Mouse (Mus musculus) hindbrain, embryonic 16.5 days (tissue): ENCODE measurements around the gene C330021F23Rik. TPM values are rescaled to one million over a fixed set of nuclear protein-coding genes. Genes with fewer than 3 reads are reported as not detected.

ENCODE experiments used
- ATAC-seq: fragments of 200-750 bp; cut with Nextera tagmentation; 2 replicates; pipeline ENCODE4 v1.8.0; 2017; ENCODE audit warnings: moderate TSS enrichment, moderate library complexity
- H3K27ac ChIP-seq: fragments of 300-500 bp; sonication (generic); 2 replicates; pipeline ENCODE4 v1.5.1; 2014; ENCODE audit warnings: low read depth, mild to moderate bottlenecking, control low read depth, low read length, moderate library complexity
- H3K27me3 ChIP-seq: fragments of 300-500 bp; sonication (generic); replicated peaks from 2 replicates; pipeline ENCODE4 v1.6.1; 2014; ENCODE audit warnings: low read length; ENCODE audit not compliant: control insufficient read depth, insufficient read depth
- H3K36me3 ChIP-seq: fragments of 300-500 bp; sonication (generic); 2 replicates; pipeline ENCODE4 v1.6.1; 2014; ENCODE audit warnings: mild to moderate bottlenecking, low read length, moderate library complexity, mixed read lengths; ENCODE audit not compliant: control insufficient read depth, insufficient read depth
- H3K4me1 ChIP-seq: fragments of 300-500 bp; sonication (generic); 2 replicates; pipeline ENCODE4 v1.6.1; 2014; ENCODE audit warnings: low read depth, low read length; ENCODE audit not compliant: control insufficient read depth, insufficient read depth
- H3K4me2 ChIP-seq: fragments of 300-500 bp; sonication (generic); 2 replicates; pipeline ENCODE4 v1.6.1; 2014; ENCODE audit warnings: mild to moderate bottlenecking, low read length, control low read depth, moderate library complexity
- H3K4me3 ChIP-seq: fragments of 300-500 bp; sonication (generic); 2 replicates; pipeline ENCODE4 v1.5.1; 2014; ENCODE audit warnings: mild to moderate bottlenecking, low read length, control low read depth, moderate library complexity
- H3K9ac ChIP-seq: fragments of 300-500 bp; sonication (generic); 2 replicates; pipeline ENCODE4 v1.6.1; 2014; ENCODE audit warnings: low read depth, mild to moderate bottlenecking, control low read depth, low read length, moderate library complexity
- H3K9me3 ChIP-seq: fragments of 300-500 bp; sonication (generic); 2 replicates; pipeline ENCODE4 v1.6.1; 2014; ENCODE audit warnings: mild to moderate bottlenecking, low read length, moderate library complexity; ENCODE audit not compliant: control insufficient read depth
- WGBS: fragments of 180-500 bp; shearing (Covaris S2); extraction: QIAGEN DNeasy Blood & Tissue Kit; methylation state at CpG from one replicate; pipeline ENCODE4 v1.1.7; 2014; 5-methylcytosine and 5-hydroxymethylcytosine counted together
- polyA plus RNA-seq: library from polyadenylated mRNA; unstranded; fragments of >200 nt; fragmentation: Nextera tagmentation; extraction: Ambion mirVana; gene quantifications from 2 replicates; pipeline ENCODE4 v1.2.1, GENCODE M21; 2015

C330021F23Rik gene
- polyA plus RNA-seq, 1 experiment from 2014 or later: 0.39 TPM

DNA sequence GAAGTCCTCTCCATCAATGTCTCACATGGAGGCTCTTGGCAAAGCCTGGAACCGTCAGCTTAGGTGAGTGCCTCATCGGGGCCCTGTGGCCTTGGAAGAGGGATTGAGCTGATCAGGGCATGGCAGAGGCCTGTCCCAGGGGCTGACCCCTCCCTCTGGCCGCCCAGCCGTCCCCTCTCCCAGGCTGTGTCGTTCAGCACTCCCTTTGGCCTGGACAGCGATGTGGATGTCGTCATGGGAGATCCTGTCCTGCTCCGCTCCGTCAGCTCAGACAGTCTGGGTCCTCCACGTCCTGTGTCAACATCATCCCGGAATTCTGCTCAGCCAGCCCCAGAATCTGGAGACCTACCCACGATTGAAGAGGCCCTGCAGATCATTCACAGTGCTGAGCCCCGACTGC is 35.6 kb downstream of the C330021F23Rik start:
- Histone ChIP-seq H3K36me3 (peaks cover 83% of the 10 kb centered on the region), H3K9me3 (no peaks in the 10 kb centered on the region), H3K27ac (no peak overlapping the region), H3K4me1 (no peaks in the 10 kb centered on the region), H3K27me3 (no peaks in the 10 kb centered on the region), H3K9ac (no peak overlapping the region), H3K4me2 (no peak overlapping the region), H3K4me3 (no peak overlapping the region)
- 85% methylated on average over 13 of the region's 13 CpGs for WGBS
- ATAC-seq: no peak

DNA sequence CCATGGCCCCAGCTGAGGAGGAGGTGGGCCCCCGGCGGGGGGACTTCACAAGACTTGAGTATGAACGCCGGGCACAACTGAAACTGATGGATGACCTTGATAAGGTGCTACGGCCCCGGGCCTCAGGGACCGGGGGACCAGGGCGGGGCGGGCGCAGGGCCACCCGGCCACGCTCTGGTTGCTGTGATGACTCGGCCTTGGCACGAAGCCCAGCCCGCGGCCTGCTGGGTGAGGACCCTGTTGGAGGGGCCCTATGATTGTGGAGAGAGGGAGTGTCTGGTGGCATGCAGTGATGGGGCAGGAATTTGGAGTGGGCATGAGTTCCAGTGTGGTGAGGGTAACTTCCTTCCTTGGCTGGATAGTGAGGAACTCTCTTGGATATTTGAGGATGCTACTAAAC is 38.8 kb downstream of the C330021F23Rik start:
- Histone ChIP-seq H3K4me1 (no peaks in the 10 kb centered on the region), H3K4me2 (no peak overlapping the region), H3K9ac (no peak overlapping the region), H3K9me3 (no peaks in the 10 kb centered on the region), H3K36me3 (peaks cover 77% of the 10 kb centered on the region), H3K27ac (no peak overlapping the region), H3K27me3 (no peaks in the 10 kb centered on the region), H3K4me3 (no peak overlapping the region)
- 81% methylated on average over 16 of the region's 16 CpGs for WGBS
- ATAC-seq: no peak

DNA sequence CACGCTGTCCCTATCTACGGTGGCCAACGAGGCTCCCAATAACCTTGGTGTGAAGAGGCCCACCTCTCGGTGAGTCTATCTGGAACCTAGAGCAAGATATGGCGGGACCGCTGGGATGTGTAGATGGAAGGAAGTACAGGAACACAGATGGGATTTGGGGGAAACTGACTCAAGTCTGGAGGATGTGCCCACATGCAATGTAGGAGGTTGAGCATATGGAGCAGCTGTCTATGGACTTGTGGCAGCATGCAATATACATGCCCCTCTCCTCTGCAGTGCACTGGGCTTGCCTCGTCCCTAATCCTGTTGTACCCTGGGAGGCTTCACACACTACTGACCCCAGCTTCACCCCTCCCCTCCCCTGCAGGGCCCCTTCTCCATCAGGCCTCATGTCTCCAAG is 40.0 kb downstream of the C330021F23Rik start:
- H3K4me2 ChIP-seq: no peak overlapping the region
- no peak for ATAC-seq
- no peaks in the 10 kb centered on the region for H3K27me3 ChIP-seq
- H3K9ac ChIP-seq: no peak overlapping the region
- H3K4me3 ChIP-seq: no peak overlapping the region
- no peaks in the 10 kb centered on the region for H3K9me3 ChIP-seq
- peaks cover 74% of the 10 kb centered on the region for H3K36me3 ChIP-seq
- no peaks in the 10 kb centered on the region for H3K4me1 ChIP-seq
- WGBS: 96% methylated on average over 7 of the region's 7 CpGs
- no peak overlapping the region for H3K27ac ChIP-seq

GRCm38 (mm10) chr8:3609046-3609815 is 41.4 kb downstream of the C330021F23Rik start:
- Histone ChIP-seq H3K9me3 (no peaks in the 10 kb centered on the region), H3K4me3 (no peak overlapping the region), H3K4me1 (no peaks in the 10 kb centered on the region), H3K36me3 (peaks cover 70% of the 10 kb centered on the region), H3K27ac (no peak overlapping the region; the same call in 1 of the 2 replicates), H3K9ac (no peak overlapping the region), H3K27me3 (no peaks in the 10 kb centered on the region), H3K4me2 (no peak overlapping the region)
- WGBS: 88% methylated on average over 12 of the region's 12 CpGs
- ATAC-seq: 0 out of 2 replicates have a peak, but pooled peaks have one; percentile 5

DNA sequence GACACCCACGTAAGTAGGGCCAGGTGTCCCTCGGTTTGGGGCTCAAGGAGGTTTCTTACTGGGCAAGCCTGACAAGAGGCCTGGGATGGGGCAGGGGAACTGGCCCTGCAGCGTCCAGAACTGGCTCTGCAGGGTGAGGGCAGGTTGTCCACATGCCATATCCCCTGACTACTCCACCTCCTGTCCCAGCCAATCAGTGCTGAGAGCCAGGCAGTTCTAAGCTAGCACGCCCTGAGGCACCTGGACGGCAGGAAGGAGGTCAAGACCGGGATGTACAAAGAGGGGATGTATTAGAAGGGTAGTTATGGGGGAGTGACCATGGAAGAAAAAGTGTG is 42.0 kb downstream of the C330021F23Rik start:
- no peaks in the 10 kb centered on the region for H3K27me3 ChIP-seq
- H3K36me3 ChIP-seq: peaks cover 70% of the 10 kb centered on the region
- no peak overlapping the region for H3K4me2 ChIP-seq
- H3K4me3 ChIP-seq: no peak overlapping the region
- no peaks in the 10 kb centered on the region for H3K9me3 ChIP-seq
- no peak overlapping the region for H3K27ac ChIP-seq
- no peaks in the 10 kb centered on the region for H3K4me1 ChIP-seq
- no peak overlapping the region for H3K9ac ChIP-seq
- WGBS: 91% methylated on average over 6 of the region's 6 CpGs
- 0 out of 2 replicates have a peak, but pooled peaks have one; percentile 5 for ATAC-seq

GRCm38 (mm10) chr8:3621199-3621970 is 53.6 kb downstream of the C330021F23Rik start, which contains the start of the genes Xab2 and Pet100:
Gene Xab2, minus strand, starts transcription at chr8:3621316.
Gene Pet100, plus strand, starts transcription at chr8:3621548.
- peak; percentile 97 for ATAC-seq
- H3K4me3 ChIP-seq: peak within 1 kb of the TSS; percentile 83
- no peak within 1 kb of the TSS for H3K27ac ChIP-seq
- H3K36me3 ChIP-seq: peaks cover 13% of the 10 kb centered on the region
- peaks cover 16% of the 10 kb centered on the region for H3K4me1 ChIP-seq
- H3K4me2 ChIP-seq: peak within 1 kb of the TSS; percentile 94
- H3K9ac ChIP-seq: peak within 1 kb of the TSS; percentile 79
- H3K27me3 ChIP-seq: no peaks in the 10 kb centered on the region
- H3K9me3 ChIP-seq: no peaks in the 10 kb centered on the region
- under 1% methylated on average over 37 of the region's 37 CpGs for WGBS

GRCm38 (mm10) chr8:3622119-3622518 is 54.3 kb downstream of the C330021F23Rik start:
- Histone ChIP-seq H3K9ac (peak overlapping the region; percentile 71), H3K4me3 (peak overlapping the region; percentile 83), H3K27me3 (no peaks in the 10 kb centered on the region), H3K4me1 (peaks cover 16% of the 10 kb centered on the region), H3K36me3 (peaks cover 10% of the 10 kb centered on the region), H3K9me3 (no peaks in the 10 kb centered on the region), H3K27ac (no peak overlapping the region), H3K4me2 (peak overlapping the region; percentile 83)
- 74% methylated on average over 8 of the region's 8 CpGs for WGBS
- ATAC-seq: no peak

DNA sequence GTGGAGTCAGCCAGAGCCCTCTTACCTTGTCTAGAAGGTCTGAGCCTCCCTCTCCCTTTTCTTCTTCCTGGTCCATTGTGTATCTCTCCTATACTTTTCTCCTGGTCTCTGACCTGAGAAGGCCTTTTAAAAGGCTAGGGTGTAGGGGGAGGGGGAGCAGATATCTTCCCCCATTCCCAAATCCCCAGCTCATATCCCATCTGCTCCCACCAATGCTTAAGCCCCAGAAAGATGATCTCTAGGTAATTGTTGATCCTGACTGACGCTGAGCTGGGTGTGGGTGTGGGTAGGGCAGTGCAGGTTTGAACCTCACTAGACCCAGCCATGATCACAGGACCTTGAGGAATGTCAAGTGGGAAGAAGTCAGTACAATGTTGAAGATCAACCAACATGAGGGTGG is 57.7 kb downstream of the C330021F23Rik start, which contains the start of gene Pcp2:
Pcp2 (minus strand) TSS at position 101 of the 400 bp plus-strand sequence.
- no peaks in the 10 kb centered on the region for H3K9me3 ChIP-seq
- no peak within 1 kb of the TSS for H3K4me2 ChIP-seq
- no peak within 1 kb of the TSS for H3K4me3 ChIP-seq
- H3K27me3 ChIP-seq: no peaks in the 10 kb centered on the region
- H3K4me1 ChIP-seq: peaks cover 9% of the 10 kb centered on the region
- WGBS: 62% methylated on average over 1 of the region's 1 CpGs
- H3K27ac ChIP-seq: no peak within 1 kb of the TSS
- ATAC-seq: no peak
- H3K36me3 ChIP-seq: no peaks in the 10 kb centered on the region; the same call in 1 of the 2 replicates
- no peak within 1 kb of the TSS for H3K9ac ChIP-seq

- no peak overlapping the region for H3K9ac ChIP-seq
- no peak for ATAC-seq
- WGBS: 71% methylated on average over 5 of the region's 5 CpGs
- H3K27ac ChIP-seq: no peak overlapping the region
- H3K4me1 ChIP-seq: peaks cover 14% of the 10 kb centered on the region
- H3K9me3 ChIP-seq: no peaks in the 10 kb centered on the region
- no peak overlapping the region for H3K4me2 ChIP-seq
- H3K36me3 ChIP-seq: no peaks in the 10 kb centered on the region; the same call in 1 of the 2 replicates
- no peaks in the 10 kb centered on the region for H3K27me3 ChIP-seq
- H3K4me3 ChIP-seq: no peak overlapping the region
Observed at GRCm38 (mm10) chr8:3626971-3627370, 59.2 kb downstream of the C330021F23Rik start.
